Mouse (Mus musculus) spleen, postnatal 36 days (tissue): ENCODE results near the gene Vmn1r43.
"Not testable (repeated sequence)": the region's sequence is repeated elsewhere in the genome, so short reads cannot be mapped to it uniquely, and the experiment has no call there.

Experiments used
- DNase-seq, 2 experiments: peaks; one replicate each; pipeline ENCODE4 v3.0.0; 2022; ENCODE audit warnings: low spot score in 2 of 2, mixed read lengths in 1 of 2

Vmn1r43 gene

GRCm38 (mm10) chr6:89876313-89876712 is at the start of gene Vmn1r43, which contains the start of gene Vmn1r42:
Vmn1r43 (minus strand) TSS chr6:89876413.
Vmn1r42 (minus strand) TSS chr6:89876413.
- not testable (repeated sequence) for DNase-seq

GRCm38 (mm10) chr6:89883812-89884211 is 7.6 kb upstream of the Vmn1r43 start:
- DNase-seq = no peak

- no peak for DNase-seq
Measured at GRCm38 (mm10) chr6:89883360-89883759, 7.1 kb upstream of the Vmn1r43 start, which contains the start of gene Vmn1r44. Vmn1r44 (plus strand) TSS chr6:89883660.

- no peak for DNase-seq
Measured at GRCm38 (mm10) chr6:89880867-89881266, 4.7 kb upstream of the Vmn1r43 start.

- no peak for DNase-seq
Measured at GRCm38 (mm10) chr6:89876963-89877362, 750 bp upstream of the Vmn1r43 start.

GRCm38 (mm10) chr6:89867976-89868375 is 8.2 kb downstream of the Vmn1r43 start:
- DNase-seq = no peak

GRCm38 (mm10) chr6:89867276-89867675 is 8.9 kb downstream of the Vmn1r43 start:
- no peak for DNase-seq

- no peak for DNase-seq
Measured at GRCm38 (mm10) chr6:89863792-89864191, 12.4 kb downstream of the Vmn1r43 start.

- no peak for DNase-seq
Measured at GRCm38 (mm10) chr6:89859839-89860238, 16.4 kb downstream of the Vmn1r43 start.

- DNase-seq = no peak
Measured at GRCm38 (mm10) chr6:89857552-89857951, 18.7 kb downstream of the Vmn1r43 start.
